Mouse (Mus musculus) left cerebral cortex, adult 11 months (tissue): ENCODE measurements around the gene Fndc11.
"Not testable (repeated sequence)": the region's sequence is repeated elsewhere in the genome, so short reads cannot be mapped to it uniquely, and the experiment has no call there.

Experiments used
- DNase-seq: peaks from one replicate; pipeline ENCODE4 v3.0.0; 2022; ENCODE audit warnings: low spot score

Gene Fndc11

GRCm38 (mm10) chr2:181219538-181220216 is at the start of gene Fndc11:
Gene Fndc11, plus strand, starts transcription at chr2:181220013.
- DNase-seq = peak; percentile 15

- no peak for DNase-seq
These were observed 45.2 kb upstream of the Fndc11 start for GRCm38 (mm10) chr2:181174646-181175045.

GRCm38 (mm10) chr2:181178015-181178414 is 41.8 kb upstream of the Fndc11 start:
- DNase-seq = no peak

DNA sequence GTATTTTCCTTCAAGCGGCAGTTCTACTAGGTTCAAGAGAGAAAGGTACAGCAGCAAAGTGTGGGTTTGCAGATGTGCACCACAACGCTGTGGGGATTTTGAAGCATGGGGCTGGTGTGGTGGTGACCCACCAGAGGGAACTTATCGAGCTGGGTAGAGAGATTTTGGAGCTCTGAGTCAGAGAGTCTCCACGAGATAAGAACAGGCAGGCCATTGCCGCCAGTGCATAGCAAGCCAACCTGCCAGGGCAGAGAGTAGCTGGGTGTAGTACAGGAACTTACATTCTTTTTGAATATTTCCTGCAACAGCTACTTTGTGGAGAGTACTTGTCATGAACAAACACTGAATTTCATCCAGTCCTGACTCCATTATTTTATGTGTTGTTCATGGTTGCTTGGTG is 41.3 kb upstream of the Fndc11 start:
- DNase-seq = no peak

DNA sequence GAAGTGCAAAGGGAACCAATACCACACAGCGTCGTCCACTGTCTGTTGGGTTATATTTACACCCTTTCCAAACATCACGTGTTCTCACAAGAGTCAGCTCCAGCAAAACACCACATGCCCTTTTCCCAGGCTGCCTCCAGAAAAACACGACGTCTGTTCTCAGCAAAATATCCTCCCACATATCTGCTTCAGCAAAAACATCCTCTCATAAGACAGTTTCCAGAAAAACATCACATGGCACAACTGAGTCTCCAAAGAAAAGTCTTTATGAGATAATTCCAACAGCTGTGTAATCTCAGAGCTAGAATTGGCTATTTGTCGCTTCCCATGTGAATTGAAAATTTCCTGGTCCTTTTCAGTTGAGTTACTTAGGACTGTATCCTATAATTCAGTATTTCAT is 38.9 kb upstream of the Fndc11 start:
- DNase-seq = no peak

DNA sequence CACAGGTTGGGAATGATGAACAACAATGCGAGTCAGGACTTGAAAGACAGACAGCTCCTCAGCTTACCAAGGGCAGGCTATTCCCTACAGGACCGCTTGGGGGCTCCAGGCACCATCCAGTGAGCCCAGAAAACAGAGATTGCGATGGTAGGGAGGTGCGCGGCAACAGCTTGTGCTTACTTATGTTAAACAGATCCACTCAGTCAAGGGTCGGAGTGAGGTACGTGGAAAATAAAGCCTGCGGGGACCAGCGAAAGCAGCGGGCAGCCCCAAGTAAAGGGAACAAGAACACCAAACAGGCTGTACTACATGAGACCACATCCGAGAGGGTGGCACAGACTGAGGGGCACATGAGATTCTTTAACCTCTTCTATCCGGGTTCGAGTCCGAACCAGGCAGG is 33.2 kb upstream of the Fndc11 start:
- peak; percentile 79 for DNase-seq

- DNase-seq = peak; percentile 89
These were observed 32.5 kb upstream of the Fndc11 start, which contains the start of gene Ppdpf for GRCm38 (mm10) chr2:181187121-181188000. Gene Ppdpf, plus strand, starts transcription at chr2:181187247.

DNA sequence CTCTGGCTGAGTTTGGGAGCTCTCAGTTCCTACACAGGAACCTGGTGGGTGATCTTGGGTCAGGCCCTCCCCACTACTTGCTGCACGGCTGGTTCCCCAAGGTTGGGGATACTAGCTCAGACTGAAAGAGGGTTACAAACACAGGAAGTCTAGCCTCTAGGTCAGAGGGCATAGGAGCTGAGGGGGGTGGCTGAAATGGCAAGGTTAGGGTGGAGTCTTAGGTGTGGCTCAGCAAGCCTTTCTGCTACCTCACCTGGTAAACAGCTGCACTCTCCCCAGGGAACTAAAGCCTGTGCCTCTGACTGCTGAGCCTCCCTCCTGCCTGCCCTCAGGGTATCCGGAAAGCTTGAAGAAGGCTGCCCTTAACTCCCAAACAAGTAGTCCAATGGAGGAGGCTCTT is 31.1 kb upstream of the Fndc11 start:
- no peak for DNase-seq

GRCm38 (mm10) chr2:181189321-181189720 is 30.5 kb upstream of the Fndc11 start:
- DNase-seq = no peak

- not testable (repeated sequence) for DNase-seq
These were observed 28.4 kb upstream of the Fndc11 start for GRCm38 (mm10) chr2:181191385-181191784.

DNA sequence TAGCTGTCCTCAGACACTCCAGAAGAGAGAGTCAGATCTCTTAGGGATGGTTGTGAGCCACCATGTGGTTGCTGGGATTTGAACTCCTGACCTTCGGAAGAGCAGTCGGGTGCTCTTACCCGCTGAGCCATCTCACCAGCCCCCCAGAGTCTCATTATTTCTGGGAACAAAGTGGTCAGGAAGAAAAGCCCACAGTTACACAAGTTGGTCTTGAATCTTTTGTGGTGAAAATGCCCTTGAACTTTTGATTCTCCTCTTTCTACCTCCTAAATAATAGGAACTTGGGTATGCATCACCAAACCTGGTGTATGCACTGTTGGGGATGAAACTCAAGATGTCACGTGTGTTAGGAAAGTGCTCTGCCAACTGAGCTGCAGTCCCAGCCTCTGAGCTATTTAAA is 27.9 kb upstream of the Fndc11 start:
- no peak for DNase-seq

- DNase-seq = no peak
These were observed 26.8 kb upstream of the Fndc11 start for GRCm38 (mm10) chr2:181193044-181193443.

GRCm38 (mm10) chr2:181196628-181197300 is 23.0 kb upstream of the Fndc11 start:
- no peak for DNase-seq

- DNase-seq = no peak
These were observed 18.2 kb upstream of the Fndc11 start for GRCm38 (mm10) chr2:181201606-181202005.

DNA sequence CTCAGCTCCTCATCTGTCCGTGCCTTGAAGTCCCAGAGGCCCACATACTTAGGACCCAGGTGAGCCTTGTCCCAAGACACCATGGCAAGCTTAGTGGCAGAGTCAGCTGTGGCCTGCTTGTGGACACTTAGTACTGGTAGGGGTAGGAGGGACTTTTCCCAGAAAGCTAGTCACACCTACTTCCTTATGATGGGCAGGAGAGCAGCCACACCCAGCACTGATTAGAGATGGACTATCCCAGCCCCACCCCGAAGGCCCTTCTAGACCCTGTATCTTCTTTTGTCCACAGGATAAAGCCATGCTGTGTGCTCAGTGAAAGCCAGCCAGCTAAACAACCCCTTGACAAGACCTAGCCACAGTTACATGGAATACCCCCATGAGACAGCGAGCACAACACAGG is 17.4 kb upstream of the Fndc11 start, which contains the start of gene Ptk6:
Ptk6 (minus strand) TSS at position 368 of the 400 bp plus-strand sequence.
- no peak for DNase-seq

GRCm38 (mm10) chr2:181202886-181203285 is 16.9 kb upstream of the Fndc11 start:
- DNase-seq = no peak

- DNase-seq = no peak
These were observed 14.1 kb upstream of the Fndc11 start for GRCm38 (mm10) chr2:181205678-181206077.

DNA sequence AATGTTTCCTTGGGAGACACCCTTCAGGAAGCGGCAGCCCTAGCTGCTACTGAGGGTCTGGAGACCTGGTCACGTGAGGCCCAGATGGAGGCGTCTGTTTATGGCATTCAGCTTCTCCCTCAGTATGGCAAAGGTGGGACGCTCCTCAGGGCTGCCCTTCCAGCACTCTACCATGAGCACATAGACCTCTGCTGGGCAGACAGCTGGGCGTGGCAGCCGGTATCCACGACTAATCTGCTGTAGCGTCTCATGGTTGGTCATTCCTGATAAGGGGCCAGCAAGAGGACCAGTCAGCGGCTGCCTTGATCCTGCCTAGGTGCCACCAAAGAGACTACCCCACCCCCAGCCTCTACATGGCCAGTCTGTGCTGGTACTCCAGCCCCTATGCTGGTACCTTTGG is 13.7 kb upstream of the Fndc11 start:
- DNase-seq = no peak

DNA sequence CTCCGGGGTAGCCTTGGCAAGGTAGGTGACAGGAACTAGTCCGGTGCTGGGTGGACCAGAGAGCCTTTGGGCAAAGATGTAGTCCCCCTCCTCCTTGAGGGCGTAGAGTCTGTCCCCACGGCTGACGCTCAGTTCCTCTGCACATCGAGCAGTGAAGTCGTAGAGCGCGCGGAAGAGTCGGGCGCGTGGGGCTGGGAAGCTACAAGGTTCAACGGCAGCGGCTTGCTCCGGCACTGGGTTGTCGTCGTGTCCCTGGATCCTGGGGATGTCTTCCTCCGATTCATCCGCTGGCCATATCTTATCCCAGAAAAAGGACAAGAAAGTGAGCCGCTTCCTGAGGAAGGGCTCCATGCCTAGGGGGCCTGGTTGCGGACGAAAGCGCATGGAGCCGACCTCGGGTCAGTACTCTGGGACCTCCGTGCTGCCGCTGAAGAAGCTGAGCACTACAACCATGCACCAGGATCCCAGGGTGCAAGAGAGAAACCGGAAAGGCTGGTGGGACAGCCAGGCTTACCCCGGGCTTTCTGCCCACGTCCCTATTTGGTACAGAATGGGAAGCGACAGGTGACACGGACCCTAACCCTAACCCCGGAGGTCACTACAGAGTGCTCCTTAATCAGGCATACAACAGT is 7.3 kb upstream of the Fndc11 start:
- DNase-seq = no peak

DNA sequence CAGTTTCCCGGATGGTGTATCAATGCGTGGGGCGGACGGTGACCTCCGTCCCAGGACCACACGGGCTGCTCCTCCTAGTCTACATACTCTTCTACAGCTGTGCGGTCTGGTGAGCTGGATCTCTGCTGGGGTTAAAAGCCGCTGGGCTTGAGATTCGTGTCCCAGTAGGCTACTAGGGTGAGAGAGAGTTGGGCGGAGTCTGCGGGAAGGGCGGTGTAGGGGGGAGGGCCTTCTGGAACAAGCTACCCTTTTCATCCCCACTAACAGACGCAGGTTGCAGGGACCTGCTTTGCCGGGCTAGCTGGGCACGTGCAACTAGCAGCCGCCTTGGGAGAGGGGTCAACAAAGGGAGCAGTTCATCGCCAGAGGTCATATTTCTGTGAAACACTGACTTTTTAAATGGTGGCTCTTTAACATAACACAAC is 6.8 kb upstream of the Fndc11 start, which contains the start of gene Srms:
Srms (minus strand) TSS at position 165 of the 425 bp plus-strand sequence.
- DNase-seq = no peak

GRCm38 (mm10) chr2:181216037-181216436 is 3.8 kb upstream of the Fndc11 start:
- DNase-seq = no peak

DNA sequence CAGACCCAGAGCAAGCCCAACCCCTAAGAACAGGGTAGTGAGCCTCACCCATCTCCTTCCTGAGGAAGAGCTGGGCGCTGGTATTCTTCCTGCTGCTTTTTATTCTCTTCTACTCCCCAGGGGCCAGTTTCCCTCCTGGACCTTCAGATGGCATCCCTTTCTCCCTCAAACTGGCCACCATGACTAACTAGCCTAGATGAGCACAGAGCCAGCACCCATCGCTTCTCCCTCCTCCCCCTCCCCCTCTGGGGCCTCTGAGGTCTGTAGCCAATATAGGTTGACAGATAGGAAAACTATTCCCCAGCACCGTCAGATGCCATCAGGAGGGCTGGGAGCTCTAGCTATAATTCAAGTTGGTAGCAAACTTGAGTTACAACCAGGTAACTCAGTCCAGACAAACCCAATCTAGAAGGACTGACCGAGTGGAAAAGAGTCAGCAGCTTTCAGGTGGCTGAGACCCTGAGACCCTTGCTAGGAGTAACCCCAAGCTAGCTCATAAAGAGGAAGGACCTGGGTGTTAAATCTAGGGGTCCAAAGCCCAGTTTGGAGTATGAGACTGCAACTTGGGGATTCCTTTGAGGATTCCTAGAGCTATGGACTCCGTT is 830 bp upstream of the Fndc11 start:
- DNase-seq = no peak
